Mouse (Mus musculus) gastrocnemius, adult 18-20 months (tissue): Measurements from ENCODE around the gene Wdr78. TPM values are rescaled to one million over a fixed set of nuclear protein-coding genes. Genes with fewer than 3 reads are reported as not detected.
A peak's percentile ranks its signal among the peaks of the same experiment; 100 is the strongest.

Experiments used
- DNase-seq: peaks from one replicate; pipeline ENCODE4 v3.0.0; 2021; ENCODE audit warnings: low spot score
- long read RNA-seq, 2 experiments: library from polyadenylated mRNA; stranded (forward); transcript quantifications; one replicate each; pipeline ENCODE4 v2.0.0; 2021
- total RNA-seq, 2 experiments: library from RNA; stranded (reverse); gene quantifications; 2 replicates each; pipeline ENCODE4 v1.2.3; 2021

Gene Wdr78
- total RNA-seq: under 1 TPM; 0.53 to 0.59 TPM
- long read RNA-seq, experiment 1: 0 reads
- long read RNA-seq, experiment 2: 0 reads

DNA sequence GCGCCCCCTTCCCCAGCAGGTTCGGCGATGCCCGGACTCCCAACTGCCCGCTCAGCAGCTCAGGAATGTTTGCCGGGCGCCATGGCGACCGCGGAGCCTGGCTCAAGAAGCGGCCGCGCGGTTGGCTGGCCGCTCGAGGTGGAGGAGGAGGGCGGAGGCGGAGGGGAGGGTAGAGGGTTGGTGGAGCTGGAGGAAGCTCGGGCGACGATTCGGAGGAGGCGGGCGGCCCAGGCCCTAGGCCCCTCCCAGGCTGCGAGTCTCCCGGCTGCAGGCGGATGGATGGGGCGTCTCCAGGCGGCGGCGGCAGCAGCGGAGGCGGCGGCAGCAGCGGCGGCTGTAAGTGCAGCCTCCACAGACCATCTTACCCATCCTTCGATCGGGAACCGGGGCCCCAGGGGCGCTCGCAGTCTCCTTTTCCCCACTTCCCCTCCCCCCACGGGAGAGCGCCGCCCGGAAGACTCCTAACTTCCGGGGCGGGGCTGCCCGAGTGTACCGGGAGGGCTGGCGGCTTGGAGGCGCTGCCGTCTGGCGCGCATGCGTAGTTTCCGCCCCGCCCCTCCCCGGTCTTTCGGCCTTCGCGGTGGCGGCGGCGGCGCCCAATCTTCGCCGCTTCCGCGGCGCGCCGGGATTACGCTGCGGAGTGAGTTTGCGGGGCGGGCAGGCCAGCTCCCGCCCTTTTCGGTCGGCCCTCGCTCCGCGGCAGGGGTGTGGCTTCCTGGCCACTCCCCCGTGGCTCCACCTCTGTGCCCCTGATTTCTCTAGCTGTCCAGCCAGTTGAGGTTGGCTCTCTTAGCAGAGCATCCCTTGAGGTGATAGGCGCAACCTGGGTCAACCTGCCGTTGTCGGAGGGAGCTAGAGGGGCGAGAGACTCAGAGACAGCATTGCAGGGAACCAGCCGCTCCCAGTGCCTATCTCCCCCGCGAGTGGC lies at the start of gene Wdr78, which contains the start of gene Mier1:
Gene Wdr78, minus strand, starts transcription at position 372 of the 928 bp plus-strand sequence.
Gene Mier1, plus strand, starts transcription at position 207 of the 928 bp plus-strand sequence.
- DNase-seq: peak; percentile 95

DNA sequence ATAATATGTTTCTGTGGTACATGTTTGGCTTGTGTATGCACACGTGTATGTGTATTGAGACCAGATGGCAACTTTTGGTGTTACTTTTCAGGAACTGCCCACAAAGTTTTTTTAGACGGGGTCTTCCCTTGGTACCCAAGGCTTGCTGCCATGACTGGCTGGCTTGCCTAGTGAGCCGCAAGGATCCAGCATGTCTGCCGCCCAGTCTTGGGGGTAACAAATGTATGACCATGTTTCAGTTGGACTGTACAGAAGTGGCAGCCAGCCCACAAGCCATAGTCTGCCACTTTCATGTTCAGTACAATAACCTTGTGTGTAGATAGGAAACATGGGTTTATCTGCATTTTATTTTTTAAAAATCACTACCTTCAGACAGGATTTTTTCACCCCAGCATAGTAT lies 44.4 kb upstream of the Wdr78 start:
- no peak for DNase-seq

GRCm38 (mm10) chr4:103151946-103152345 lies 37.6 kb upstream of the Wdr78 start:
- DNase-seq: no peak

GRCm38 (mm10) chr4:103146339-103146738 lies 32.0 kb upstream of the Wdr78 start:
- peak; percentile 71 for DNase-seq

- no peak for DNase-seq
Observed at GRCm38 (mm10) chr4:103136946-103137345, 22.6 kb upstream of the Wdr78 start.

DNA sequence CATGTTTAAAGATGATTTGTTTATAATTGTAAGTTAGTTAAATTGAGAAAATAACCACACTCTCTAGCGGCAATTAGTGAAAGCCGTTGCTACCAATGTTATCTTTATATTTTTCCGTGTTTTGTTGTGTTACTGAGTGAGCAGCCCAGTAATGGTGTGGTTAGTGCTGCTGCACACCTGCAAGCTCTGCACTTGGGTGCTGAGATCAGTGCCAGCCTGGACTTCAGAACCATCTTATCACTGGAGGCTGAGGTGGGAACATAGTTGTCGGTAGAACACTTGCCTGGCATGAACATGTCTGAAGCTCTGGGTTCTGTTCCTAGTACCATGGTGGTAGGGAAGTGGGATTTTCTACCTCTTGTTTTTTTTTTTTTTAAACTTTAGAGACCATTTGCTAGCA lies 12.2 kb upstream of the Wdr78 start:
- no peak for DNase-seq

DNA sequence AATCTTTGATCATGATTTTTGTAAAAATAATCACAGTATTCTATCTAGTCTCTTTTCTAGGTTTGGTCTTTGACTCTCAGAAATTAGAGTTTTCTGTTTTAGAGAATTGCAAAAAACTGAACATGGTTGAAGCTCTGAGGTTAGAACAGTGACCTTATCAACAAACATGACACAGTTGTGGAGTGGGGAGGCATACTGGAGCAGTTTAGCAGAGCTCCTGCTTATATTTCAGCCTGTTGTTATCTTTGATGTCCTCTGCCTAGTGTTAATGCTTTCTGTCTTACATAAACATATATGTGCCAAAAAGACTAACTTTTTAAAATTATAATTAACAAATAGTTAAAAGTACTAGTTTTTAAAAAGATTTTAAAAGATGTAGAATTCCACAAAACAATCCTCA lies 9.3 kb upstream of the Wdr78 start:
- DNase-seq: no peak

DNA sequence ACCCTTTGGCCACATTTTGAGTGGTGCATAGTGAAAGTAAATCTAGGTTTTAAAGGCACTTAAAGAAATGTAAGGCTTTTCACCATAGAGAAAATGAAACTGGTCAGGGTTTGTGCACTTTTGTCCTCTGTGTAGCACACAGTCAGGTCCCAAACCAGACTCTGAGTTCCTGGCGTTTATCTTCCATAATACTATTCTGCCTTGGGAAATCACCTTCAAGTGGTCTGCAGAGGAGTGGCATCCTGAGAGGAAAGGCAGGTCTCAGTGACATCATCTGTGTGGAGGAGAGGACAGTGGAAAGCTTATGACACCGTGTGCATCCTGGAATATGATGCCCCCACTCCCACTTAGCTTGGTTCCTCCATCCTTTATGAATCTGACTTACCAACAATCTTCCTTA lies 8.7 kb upstream of the Wdr78 start:
- no peak for DNase-seq

- no peak for DNase-seq
Observed at GRCm38 (mm10) chr4:103120874-103121389, 6.6 kb upstream of the Wdr78 start.

DNA sequence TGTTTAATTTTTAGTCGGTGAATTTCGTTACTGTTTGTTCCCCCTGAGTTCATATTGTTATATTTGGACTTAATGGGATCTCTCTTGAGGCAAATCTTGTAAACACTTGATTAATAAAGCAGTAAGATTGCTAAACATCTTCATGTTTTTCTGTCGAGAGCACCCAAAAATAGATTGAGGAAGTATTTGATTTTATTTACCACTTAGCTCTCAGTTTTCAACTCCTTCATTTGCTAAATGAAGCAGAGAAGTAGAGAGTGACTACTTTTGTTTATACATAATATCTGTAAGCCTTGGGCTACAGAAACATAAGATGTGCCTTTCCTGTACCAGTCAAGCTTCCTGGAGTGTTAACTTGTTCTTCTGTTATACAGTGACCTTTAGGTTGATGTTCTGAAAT lies 6.0 kb upstream of the Wdr78 start:
- no peak for DNase-seq

GRCm38 (mm10) chr4:103120028-103120384 lies 5.7 kb upstream of the Wdr78 start:
- DNase-seq: no peak

DNA sequence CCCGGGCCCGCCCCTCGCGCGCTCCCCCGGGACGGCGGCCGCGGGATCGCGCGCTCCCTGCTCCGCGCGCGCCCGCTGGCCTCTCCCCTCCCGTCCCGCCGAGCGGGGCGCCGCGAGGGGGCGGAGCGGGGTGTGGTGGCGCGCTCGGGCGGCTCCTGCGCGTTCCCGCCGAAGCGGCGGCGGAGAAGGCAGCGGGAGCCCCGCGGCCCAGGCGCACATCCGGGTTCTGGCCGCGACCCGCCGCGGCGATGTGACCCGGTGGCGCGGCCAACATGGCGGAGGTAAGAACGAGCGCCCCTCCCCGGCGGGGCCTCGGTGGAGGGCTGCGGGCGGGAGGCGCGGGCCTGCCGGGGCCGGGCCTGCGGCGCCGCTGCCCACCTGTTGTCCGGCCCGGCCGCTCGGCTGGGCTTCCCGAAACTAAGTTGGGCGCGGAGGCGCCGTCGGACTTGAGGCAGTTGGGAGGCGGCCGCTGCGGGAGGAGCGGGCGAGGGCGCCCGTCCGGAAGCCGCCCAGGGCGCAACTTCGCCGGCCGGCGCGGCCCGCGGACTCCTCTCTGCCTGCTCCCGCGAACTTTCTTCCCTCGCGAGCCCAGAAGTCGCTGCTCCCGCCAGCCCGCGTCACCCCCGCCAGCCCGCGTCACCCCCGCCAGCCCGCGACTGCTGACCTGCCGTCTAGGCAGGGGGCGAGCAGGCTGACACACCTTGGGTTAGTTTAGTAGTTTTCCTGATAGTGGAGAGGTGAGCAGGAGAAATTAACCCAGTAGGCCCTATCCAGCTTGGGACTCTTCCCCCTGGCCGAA lies 5.1 kb upstream of the Wdr78 start:
- DNase-seq: peak; percentile 79

DNA sequence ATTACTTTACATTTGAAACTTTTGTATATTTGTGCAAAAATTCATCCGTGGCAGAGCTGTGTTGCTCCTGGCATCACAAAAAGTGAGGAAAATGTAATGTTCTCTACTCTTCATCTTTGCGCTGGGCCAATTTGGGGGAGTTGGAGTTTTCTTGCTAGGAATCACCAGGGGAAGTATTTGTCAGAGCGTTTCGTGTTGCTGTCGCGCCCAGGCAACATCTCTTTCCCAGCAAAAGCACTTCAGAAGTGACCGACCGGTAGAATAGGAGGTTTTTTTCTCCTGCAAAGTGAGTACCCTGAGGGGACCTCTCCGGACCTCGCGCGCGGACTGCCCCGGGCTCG lies 4.5 kb upstream of the Wdr78 start:
- DNase-seq: no peak

DNA sequence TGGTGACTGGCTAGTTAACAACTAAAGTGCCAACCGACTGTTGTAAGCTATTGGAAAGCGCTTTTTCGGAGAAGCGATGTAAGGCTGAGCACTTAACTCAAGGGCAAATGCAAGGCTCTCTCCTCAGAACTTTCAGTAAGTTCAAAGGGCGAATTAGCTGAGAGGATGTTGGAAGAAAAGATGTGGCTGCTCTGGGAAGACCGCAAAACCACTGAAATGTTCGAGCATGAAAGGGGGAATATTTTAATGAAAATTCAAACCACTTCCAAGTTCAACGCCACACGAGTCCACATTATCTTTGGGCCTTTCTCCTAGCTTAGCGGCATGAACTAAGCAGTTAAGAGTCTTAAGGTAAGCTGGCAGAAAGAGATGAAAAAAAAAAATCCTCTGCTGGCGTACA lies 953 bp downstream of the Wdr78 start:
- DNase-seq: no peak

- no peak for DNase-seq
Observed at GRCm38 (mm10) chr4:103112651-103113050, 1.7 kb downstream of the Wdr78 start.

- DNase-seq: no peak
Observed at GRCm38 (mm10) chr4:103098532-103098931, 15.8 kb downstream of the Wdr78 start.

DNA sequence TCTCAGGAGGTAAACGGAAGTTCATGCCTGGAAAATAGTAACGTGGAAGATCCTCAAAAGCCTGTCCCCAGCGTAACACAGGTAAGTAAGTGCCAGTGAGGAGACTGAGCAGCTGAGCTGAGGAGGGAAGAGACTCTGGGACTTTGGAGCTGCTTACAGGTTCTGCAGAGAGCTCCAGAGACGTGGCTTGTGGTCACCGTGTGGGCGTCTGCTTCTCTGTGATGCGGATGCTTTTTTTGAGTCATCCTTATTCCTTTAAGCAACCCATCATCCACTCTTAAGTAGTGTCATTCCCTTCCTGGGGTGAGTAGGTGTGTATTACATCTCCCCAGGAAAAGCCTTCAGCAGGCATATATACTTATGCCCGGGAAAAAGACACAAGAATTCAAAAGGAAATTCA lies 18.4 kb downstream of the Wdr78 start:
- no peak for DNase-seq

- DNase-seq: no peak
Observed at GRCm38 (mm10) chr4:103085237-103085636, 29.1 kb downstream of the Wdr78 start.

GRCm38 (mm10) chr4:103070631-103071030 lies 43.7 kb downstream of the Wdr78 start:
- no peak for DNase-seq

- DNase-seq: no peak
Observed at GRCm38 (mm10) chr4:103067906-103068655, 46.3 kb downstream of the Wdr78 start.

DNA sequence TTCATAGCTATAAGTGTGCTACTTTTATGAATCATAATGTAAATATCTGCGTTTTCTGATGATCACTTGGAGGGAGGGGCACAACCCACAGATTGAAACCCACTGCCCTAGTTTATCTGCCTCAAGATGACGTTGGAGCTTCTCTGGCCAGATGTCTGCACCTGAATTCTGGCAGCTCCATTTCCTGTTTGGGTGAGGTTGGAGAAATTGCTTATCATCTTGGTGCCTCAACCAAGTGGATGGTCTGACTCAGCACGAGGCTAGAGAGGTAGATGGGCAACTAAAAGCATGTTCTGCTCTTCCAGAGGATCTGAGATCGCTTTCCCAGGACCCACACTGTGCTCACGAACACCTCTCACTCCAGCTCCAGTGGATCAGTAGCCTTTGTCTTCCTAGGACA lies 49.4 kb downstream of the Wdr78 start:
- DNase-seq: no peak

DNA sequence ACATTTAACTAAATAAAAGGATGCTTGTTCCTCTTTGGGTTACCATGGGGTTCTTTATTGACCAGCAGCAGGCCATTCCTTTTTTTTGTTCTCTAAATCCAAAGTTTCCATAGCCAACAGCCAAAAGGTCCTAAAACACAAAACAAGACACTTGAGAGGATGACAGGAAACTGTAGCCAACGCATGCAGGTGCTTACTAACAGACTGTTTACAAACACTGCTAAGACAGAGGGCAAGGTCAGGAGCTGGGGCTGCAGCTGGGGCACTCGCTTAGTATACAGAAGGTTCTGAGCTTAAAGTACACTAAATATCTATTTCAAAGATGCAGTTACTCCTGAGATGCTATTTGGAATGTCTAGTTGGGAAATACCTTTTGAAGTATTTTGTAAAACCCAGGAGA lies 49.9 kb downstream of the Wdr78 start:
- no peak for DNase-seq
